Comparison of ENCODE assay signal across 8 mouse cellular contexts in genomic region chr1:66817453-66817839, GRCm38 (mm10). TPM values are rescaled to one million over a fixed set of nuclear protein-coding genes. Genes with fewer than 3 reads are reported as not detected.
DNase-seq lines count a peak whose midpoint lies in the region; ATAC-seq lines count a peak whose summit lies in the region.

Kansl1l (minus strand) TSS chr1:66817562.

- peaks cover 20% of the 10 kb centered on the region for H3K4me1 ChIP-seq in hindbrain, embryonic 14.5 days (replicated peaks; ENCODE audit: control insufficient read depth, insufficient read depth, low read length)

- H3K4me2 ChIP-seq in hindbrain, embryonic 14.5 days (replicated peaks) = peak within 1 kb of the TSS; percentile 80

- H3K27me3 ChIP-seq in hindbrain, embryonic 14.5 days (ENCODE audit: control insufficient read depth, insufficient read depth, low read length) = no peaks in the 10 kb centered on the region

- H3K9ac ChIP-seq in hindbrain, embryonic 14.5 days = peak within 1 kb of the TSS; percentile 97

- under 1% methylated on average over 39 of the region's 56 CpGs for WGBS in hindbrain, embryonic 14.5 days

- peak; percentile 89 for ATAC-seq in hindbrain, embryonic 14.5 days (ENCODE audit: low FRiP score)

- H3K27ac ChIP-seq in hindbrain, embryonic 14.5 days = peak within 1 kb of the TSS; percentile 100

- peak within 1 kb of the TSS; percentile 95 for H3K4me3 ChIP-seq in hindbrain, embryonic 14.5 days (replicated peaks; ENCODE audit: low read length)

- no peaks in the 10 kb centered on the region for H3K36me3 ChIP-seq in hindbrain, embryonic 14.5 days (replicated peaks; ENCODE audit: control insufficient read depth, insufficient read depth)

- no peaks in the 10 kb centered on the region for H3K9me3 ChIP-seq in hindbrain, embryonic 14.5 days (ENCODE audit: control insufficient read depth, low read length)

- DNase-seq in T-cell, adult 2 months (ENCODE audit: low spot score) = peak; percentile 92
- peak; percentile 97 to 99 for DNase-seq in cerebellum, postnatal 25 days
- DNase-seq in frontal cortex, postnatal 25 days (ENCODE audit: low spot score in 2 of 2) = peak; percentile 84 to 88
- DNase-seq in hindbrain, embryonic 14.5 days (ENCODE audit: low spot score) = peak; percentile 92
- DNase-seq in layer of hippocampus, postnatal 36 days = peak; percentile 90 to 91
- peak; percentile 95 for DNase-seq in lung, postnatal 25 days (ENCODE audit: low spot score)
- peak; percentile 89 for DNase-seq in retina, adult 2 months (ENCODE audit: low read depth, low spot score)
- DNase-seq in thymus, postnatal 25 days = peak; percentile 96

RNA-seq across cellular contexts. Expression of gene Kansl1l, which starts in this region (rescaled TPM):
- polyA plus RNA-seq in hindbrain, embryonic 14.5 days (2014; fragmentation: Nextera tagmentation; extraction: Ambion mirVana) = 12.8 and 12.9 TPM in 2 replicates
- total RNA-seq in layer of hippocampus, postnatal 36 days (2021) = 10 to 100 TPM; 22.2 to 26.0 TPM

Comparison
In these comparisons a context has a peak if more than half of its experiments do, and no peak if none do; other contexts are left out.
1. Peak in every context shown above with its lines: DNase-seq, ATAC-seq, H3K4me3 ChIP-seq and H3K27ac ChIP-seq.